Mouse (Mus musculus) midbrain, embryonic 10.5 days (tissue): Measurements from ENCODE around the gene Eno4. TPM values are rescaled to one million over a fixed set of nuclear protein-coding genes. Genes with fewer than 3 reads are reported as not detected.
A peak's percentile ranks its signal among the peaks of the same experiment; 100 is the strongest.

ENCODE experiments used
- DNase-seq: peaks from one replicate; pipeline ENCODE4 v3.0.0-alpha.2; 2017; ENCODE audit warnings: low spot score
- H3K27ac ChIP-seq: fragments of 300-500 bp; sonication (generic); replicated peaks from 2 replicates; pipeline ENCODE4 v1.5.1; 2016; ENCODE audit warnings: mild to moderate bottlenecking
- H3K27me3 ChIP-seq: fragments of 300-500 bp; sonication (generic); 2 replicates; pipeline ENCODE4 v1.6.1; 2016; ENCODE audit warnings: low read depth, mild to moderate bottlenecking; ENCODE audit not compliant: poor library complexity, severe bottlenecking
- H3K36me3 ChIP-seq: fragments of 300-500 bp; sonication (generic); 2 replicates; pipeline ENCODE4 v1.6.1; 2016; ENCODE audit warnings: mild to moderate bottlenecking, moderate library complexity
- H3K4me1 ChIP-seq: fragments of 300-500 bp; sonication (generic); 2 replicates; pipeline ENCODE4 v1.6.1; 2016
- H3K4me3 ChIP-seq: fragments of 300-500 bp; sonication (generic); 2 replicates; pipeline ENCODE4 v1.5.1; 2016; ENCODE audit warnings: mild to moderate bottlenecking, moderate library complexity
- H3K9me3 ChIP-seq: fragments of 300-500 bp; sonication (generic); replicated peaks from 2 replicates; pipeline ENCODE4 v1.6.1; 2016; ENCODE audit warnings: mild to moderate bottlenecking
- WGBS: fragments of 180-500 bp; shearing (Covaris S2); methylation state at CpG from one replicate; pipeline ENCODE4 v1.1.7; 2016; 5-methylcytosine and 5-hydroxymethylcytosine counted together
- polyA plus RNA-seq: library from polyadenylated mRNA; unstranded; fragments of >200 nt; fragmentation: Nextera tagmentation; extraction: Ambion mirVana; gene quantifications from 2 replicates; pipeline ENCODE4 v1.2.1, GENCODE M21; 2016

Gene Eno4
- polyA plus RNA-seq, 1 experiment from 2014 or later = 0.54 TPM

DNA sequence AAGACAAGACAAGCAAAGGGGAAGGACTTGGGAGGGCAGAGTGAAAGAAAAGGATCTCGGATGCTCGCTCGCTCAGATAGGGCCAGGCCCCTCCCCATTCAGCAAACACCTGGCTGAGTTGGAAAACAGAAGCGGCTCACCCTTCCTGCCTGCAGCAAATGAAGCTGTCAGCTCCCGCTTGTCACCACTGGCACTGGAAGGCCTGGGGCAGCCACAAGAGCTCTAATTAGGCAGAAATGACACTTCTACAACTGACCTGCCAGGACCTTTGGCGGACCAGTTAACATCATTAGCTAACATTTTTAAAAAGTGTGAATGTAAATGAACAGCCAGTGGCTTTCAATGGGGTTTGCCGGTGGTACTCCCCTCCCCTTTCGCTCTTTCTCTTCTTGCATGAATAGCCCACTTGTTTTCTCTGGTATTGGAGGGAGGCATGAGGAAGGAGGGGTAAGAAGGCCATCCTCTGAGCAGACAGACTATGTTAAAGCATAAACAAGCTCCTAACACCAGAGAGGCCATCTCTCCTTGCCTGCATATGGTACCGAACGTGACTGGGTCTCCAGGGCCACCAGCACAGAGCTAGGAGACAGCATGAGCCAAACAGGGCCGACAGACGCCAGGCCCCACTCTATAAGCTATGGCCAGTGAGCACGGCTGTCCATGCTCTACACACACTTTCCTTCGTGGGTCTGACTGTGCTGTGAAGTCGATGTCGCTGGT, 12.0 kb upstream of the Eno4 start:
- 17% methylated on average over 16 of the region's 16 CpGs for WGBS
- no peaks in the 10 kb centered on the region for H3K9me3 ChIP-seq
- peak; percentile 26 for DNase-seq
- H3K36me3 ChIP-seq = no peaks in the 10 kb centered on the region
- H3K27ac ChIP-seq = no peak overlapping the region
- H3K27me3 ChIP-seq = peaks cover 97% of the 10 kb centered on the region
- peak overlapping the region; percentile 16; the same call in 1 of the 2 replicates for H3K4me3 ChIP-seq
- peaks cover 33% of the 10 kb centered on the region for H3K4me1 ChIP-seq

DNA sequence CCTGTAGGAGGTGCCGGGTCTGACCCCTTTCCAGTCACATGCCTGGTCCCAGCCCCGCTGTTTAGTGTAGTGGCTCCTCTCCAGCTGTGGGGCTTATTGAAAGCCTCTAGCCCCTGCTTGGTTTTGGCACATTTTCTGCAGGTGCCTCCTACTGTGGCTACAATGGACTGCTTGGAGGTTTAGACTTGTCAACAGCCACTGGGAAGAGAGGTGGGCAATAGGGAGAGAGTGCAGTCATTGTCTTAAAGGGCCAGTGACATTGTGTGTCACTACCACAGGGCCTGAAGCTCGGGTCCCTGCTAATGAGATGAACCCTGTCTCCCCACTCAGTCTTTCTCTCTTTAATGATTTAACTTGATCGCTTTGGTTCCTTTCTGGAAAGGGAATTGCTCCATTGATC, 10.2 kb upstream of the Eno4 start:
- H3K9me3 ChIP-seq = no peaks in the 10 kb centered on the region
- peak; percentile 17 for DNase-seq
- 3% methylated on average over 4 of the region's 4 CpGs for WGBS
- H3K36me3 ChIP-seq = no peaks in the 10 kb centered on the region
- H3K4me1 ChIP-seq = peaks cover 40% of the 10 kb centered on the region
- H3K27ac ChIP-seq = no peak overlapping the region
- H3K4me3 ChIP-seq = no peak overlapping the region
- H3K27me3 ChIP-seq = peaks cover 100% of the 10 kb centered on the region

DNA sequence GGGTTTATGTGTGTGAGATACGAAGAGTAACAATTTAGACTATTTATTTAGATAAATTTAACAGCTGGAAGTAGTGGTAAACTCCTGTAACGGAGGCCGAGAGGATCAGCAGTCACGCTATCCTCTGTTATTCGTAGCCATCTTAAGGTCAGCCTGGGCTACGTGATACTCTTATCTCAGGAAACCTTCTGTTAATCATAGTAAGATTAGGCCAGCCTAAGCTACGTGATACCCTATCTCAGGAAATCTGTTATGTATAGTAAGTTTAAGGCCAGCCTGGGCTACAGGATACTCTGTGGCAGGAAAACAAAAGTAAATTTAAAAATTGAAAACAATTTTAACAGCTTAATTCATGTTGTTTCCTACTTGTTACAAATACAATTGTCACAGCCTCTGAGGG, 2.7 kb downstream of the Eno4 start:
- Histone ChIP-seq H3K4me3 (no peak overlapping the region), H3K27me3 (peaks cover 51% of the 10 kb centered on the region), H3K36me3 (no peaks in the 10 kb centered on the region), H3K9me3 (no peaks in the 10 kb centered on the region), H3K4me1 (peaks cover 20% of the 10 kb centered on the region), H3K27ac (no peak overlapping the region)
- DNase-seq = no peak
- WGBS = 86% methylated on average over 7 of the region's 7 CpGs

DNA sequence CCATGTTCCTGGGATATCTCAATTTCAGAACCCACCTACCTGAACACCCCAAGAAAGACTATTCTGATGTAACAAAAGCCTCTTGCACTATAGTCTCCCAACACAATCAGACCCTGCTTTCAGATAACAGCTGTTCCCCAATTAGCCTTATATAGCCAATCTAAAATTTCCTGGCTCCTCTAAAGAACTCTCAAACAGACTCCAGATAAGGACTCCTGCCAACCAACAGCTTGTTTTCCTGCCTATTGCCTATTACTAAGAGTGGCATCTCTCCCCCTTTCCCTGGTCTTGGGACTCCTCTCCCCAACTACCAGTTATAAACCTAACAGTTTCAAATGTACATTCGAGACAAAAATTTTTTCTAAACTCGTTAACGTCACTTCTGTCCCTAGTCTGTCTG, 8.3 kb downstream of the Eno4 start:
- Histone ChIP-seq H3K27me3 (peaks cover 73% of the 10 kb centered on the region), H3K4me3 (no peak overlapping the region), H3K36me3 (no peaks in the 10 kb centered on the region), H3K4me1 (no peaks in the 10 kb centered on the region), H3K9me3 (no peaks in the 10 kb centered on the region), H3K27ac (no peak overlapping the region)
- 94% methylated on average over 3 of the region's 3 CpGs for WGBS
- DNase-seq = no peak

DNA sequence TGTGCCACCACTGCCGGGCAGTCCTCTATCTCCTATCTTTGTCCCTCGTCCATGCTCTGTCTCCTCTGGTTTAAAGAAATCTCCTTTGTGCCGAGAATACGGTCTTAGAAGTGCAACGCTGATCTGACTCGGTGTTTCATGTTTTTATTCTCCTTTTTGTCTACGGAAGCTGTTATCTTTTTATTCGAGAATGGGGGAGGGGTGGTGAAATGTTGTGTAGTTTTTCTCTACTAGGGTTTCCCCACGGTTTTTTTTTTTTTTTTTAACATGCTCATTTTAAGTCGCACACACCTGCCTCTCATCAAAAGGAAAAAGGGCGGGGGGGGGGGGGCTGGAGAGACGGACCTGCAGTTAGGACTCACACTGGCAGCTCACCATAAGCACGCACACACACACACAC, 9.0 kb downstream of the Eno4 start:
- peaks cover 69% of the 10 kb centered on the region for H3K27me3 ChIP-seq
- 83% methylated on average over 10 of the region's 13 CpGs for WGBS

DNA sequence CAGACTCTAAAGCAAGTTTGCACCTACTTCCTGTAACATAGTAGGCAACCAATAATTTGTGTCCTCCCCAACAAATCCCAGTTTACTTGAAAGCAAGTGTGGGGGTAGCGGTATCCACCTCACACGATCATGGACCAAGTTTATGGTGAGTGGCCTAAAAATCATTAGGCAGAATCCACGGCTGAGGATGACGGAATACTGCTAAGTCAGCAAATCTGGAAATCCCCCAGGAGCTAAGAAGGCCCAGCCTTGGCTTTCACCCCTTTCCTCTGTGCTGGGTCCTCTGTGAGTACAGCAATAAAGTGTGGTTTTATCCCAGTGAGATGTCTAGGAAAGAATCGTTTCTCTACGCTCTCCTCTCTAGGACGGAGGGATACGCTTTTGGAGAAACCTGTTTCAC, 11.6 kb downstream of the Eno4 start:
- Histone ChIP-seq H3K4me1 (no peaks in the 10 kb centered on the region), H3K36me3 (no peaks in the 10 kb centered on the region), H3K4me3 (no peak overlapping the region), H3K27me3 (peaks cover 65% of the 10 kb centered on the region), H3K9me3 (no peaks in the 10 kb centered on the region), H3K27ac (no peak overlapping the region)
- 94% methylated on average over 8 of the region's 8 CpGs for WGBS
- no peak for DNase-seq

More for the DNA sequence above, 9.0 kb downstream of the Eno4 start:
- Histone ChIP-seq H3K27ac (no peak overlapping the region), H3K4me1 (no peaks in the 10 kb centered on the region), H3K36me3 (no peaks in the 10 kb centered on the region), H3K4me3 (no peak overlapping the region), H3K9me3 (no peaks in the 10 kb centered on the region)
- DNase-seq = no peak

DNA sequence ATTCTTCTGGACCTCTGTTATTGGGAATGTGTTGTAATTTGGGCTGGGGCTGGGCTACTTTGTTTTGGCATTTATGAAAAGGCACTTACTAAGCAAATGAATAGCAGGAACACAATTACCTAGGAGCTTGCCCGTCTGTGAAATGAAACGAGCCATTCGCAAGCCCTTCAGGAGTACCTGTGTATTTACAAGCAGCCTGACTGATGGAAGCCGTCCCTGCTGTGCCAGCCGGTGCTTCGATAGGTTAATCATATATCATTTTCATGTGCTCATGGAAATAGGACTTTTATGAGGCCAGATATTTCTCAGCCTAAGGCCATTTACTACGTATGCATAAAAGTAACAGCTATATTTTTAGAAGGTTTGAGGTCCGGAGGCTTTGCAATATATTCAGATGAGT, 19.8 kb downstream of the Eno4 start:
- DNase-seq = no peak
- peaks cover 84% of the 10 kb centered on the region for H3K27me3 ChIP-seq
- peaks cover 4% of the 10 kb centered on the region for H3K4me1 ChIP-seq
- H3K27ac ChIP-seq = no peak overlapping the region
- 87% methylated on average over 8 of the region's 8 CpGs for WGBS
- H3K36me3 ChIP-seq = no peaks in the 10 kb centered on the region
- H3K9me3 ChIP-seq = no peaks in the 10 kb centered on the region
- no peak overlapping the region for H3K4me3 ChIP-seq

DNA sequence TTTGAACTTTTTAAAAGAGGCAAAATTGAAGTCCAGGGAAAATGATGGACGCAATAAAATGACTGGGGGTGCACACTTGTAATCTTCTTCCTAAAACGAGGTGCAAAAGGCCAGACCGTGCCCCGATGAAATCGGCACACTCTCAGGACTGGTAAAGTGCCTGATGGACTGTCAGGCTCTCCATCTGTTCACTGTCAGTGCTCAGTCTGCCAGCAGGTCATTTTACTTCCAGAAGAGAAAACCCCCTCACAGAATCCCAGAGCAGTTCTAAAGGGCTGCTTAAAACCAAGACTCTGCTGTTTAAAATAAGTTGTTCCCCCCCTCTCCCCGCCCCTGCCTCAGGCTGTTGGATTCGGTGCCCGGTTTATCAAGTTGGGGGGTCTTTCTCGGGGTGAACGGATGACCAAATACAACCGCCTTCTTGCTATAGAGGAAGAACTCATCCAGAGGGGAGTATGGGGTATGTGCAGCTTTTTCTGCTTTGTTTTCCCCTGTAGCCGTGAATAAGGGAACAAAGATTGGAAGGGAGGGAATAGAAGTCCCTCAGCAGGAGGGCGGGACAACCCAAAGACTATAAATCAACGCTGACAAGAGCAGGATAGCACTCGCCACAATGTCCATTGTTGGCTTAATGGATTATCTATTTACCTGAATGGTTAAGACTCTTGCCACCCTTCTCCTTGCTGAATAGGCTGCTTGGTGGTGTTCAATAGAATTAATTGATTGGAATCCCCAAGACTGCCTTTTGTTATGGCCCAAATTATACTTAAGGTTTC, 25.7 kb downstream of the Eno4 start:
- Histone ChIP-seq H3K27ac (no peak overlapping the region), H3K9me3 (no peaks in the 10 kb centered on the region), H3K36me3 (no peaks in the 10 kb centered on the region), H3K4me3 (peak overlapping the region; percentile 28; the same call in 1 of the 2 replicates), H3K4me1 (peaks cover 20% of the 10 kb centered on the region), H3K27me3 (peaks cover 99% of the 10 kb centered on the region)
- peak; percentile 33 for DNase-seq
- 31% methylated on average over 15 of the region's 15 CpGs for WGBS

DNA sequence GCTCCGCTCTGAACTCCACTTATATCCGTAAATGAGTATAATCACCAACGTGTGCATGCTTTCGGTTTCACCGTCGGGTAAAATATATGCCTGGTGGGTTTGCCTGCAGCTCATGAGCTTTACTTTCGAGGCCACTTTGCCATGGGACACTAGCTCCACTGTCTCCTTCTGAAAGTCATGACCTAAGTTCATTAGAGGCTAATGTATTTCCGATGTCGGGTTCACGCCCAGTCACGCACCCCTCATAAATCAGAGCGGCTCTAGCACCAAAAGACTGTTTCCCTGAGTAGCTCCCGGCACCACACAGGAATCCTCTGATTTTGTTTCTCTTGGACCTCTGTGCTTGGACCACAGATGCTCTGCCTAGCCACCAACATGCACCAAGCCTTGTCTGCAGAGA, 27.6 kb downstream of the Eno4 start:
- H3K27me3 ChIP-seq = peaks cover 100% of the 10 kb centered on the region
- H3K27ac ChIP-seq = no peak overlapping the region
- no peak overlapping the region for H3K4me3 ChIP-seq
- H3K9me3 ChIP-seq = no peaks in the 10 kb centered on the region
- no peaks in the 10 kb centered on the region for H3K36me3 ChIP-seq
- WGBS = 89% methylated on average over 13 of the region's 13 CpGs
- H3K4me1 ChIP-seq = peaks cover 20% of the 10 kb centered on the region
- DNase-seq = no peak

DNA sequence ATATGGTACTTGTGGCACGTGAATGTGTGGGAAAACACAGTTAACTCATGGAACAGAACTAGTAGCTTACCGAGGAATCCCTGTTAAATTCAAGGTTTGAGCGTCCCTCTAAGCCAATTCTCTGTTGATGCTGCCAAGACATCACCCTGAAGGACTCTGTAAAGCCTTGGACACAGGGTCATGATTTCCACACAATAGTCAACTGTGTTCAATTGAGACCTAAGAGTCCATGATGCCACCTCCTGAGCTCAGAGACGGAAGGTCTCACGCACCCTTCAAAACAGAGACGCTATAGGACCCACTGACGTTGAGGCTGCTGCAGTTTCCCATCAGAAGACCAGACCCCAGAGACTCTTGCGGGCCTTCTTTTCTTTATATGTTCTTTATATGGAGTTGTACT, 30.9 kb downstream of the Eno4 start:
- DNase-seq = no peak
- H3K27me3 ChIP-seq = peaks cover 100% of the 10 kb centered on the region
- WGBS = 78% methylated on average over 8 of the region's 8 CpGs
- peaks cover 10% of the 10 kb centered on the region for H3K4me1 ChIP-seq
- no peaks in the 10 kb centered on the region for H3K9me3 ChIP-seq
- H3K36me3 ChIP-seq = no peaks in the 10 kb centered on the region
- H3K4me3 ChIP-seq = no peak overlapping the region
- no peak overlapping the region for H3K27ac ChIP-seq

DNA sequence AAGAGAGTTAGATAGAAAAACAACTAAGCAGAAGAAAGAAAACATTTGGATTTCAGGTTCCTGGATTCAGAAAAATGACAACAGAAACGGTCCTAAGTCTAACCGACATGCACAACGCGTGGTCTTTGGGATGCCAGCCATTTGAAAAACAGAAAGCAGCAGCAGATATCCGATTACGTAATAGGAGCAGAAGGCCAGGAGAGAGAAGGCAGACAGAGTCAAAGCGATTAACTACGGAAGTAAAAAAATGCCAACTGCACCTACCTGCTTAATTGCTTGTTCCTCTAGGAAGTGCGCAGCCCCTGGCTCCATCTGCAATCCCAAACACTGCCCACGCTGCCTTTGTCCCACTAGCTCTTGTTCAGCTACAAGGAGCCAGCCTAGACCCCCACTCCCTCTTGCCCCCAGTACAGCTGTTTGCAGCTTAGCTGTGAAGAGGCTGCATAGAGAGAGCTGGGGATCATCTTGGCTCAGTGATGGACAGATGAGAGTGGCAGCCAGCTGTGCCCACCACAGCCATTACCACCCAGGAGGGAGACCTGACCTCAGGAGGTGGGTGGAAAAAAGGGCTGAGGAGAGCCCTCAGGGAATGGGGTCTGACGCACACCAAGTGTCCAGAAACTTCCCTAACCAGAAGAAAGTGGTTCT, 32.1 kb downstream of the Eno4 start:
- no peak overlapping the region for H3K27ac ChIP-seq
- no peak for DNase-seq
- WGBS = 82% methylated on average over 11 of the region's 11 CpGs
- H3K27me3 ChIP-seq = peaks cover 100% of the 10 kb centered on the region
- no peaks in the 10 kb centered on the region for H3K9me3 ChIP-seq
- H3K4me3 ChIP-seq = no peak overlapping the region
- H3K4me1 ChIP-seq = peaks cover 18% of the 10 kb centered on the region
- H3K36me3 ChIP-seq = no peaks in the 10 kb centered on the region

DNA sequence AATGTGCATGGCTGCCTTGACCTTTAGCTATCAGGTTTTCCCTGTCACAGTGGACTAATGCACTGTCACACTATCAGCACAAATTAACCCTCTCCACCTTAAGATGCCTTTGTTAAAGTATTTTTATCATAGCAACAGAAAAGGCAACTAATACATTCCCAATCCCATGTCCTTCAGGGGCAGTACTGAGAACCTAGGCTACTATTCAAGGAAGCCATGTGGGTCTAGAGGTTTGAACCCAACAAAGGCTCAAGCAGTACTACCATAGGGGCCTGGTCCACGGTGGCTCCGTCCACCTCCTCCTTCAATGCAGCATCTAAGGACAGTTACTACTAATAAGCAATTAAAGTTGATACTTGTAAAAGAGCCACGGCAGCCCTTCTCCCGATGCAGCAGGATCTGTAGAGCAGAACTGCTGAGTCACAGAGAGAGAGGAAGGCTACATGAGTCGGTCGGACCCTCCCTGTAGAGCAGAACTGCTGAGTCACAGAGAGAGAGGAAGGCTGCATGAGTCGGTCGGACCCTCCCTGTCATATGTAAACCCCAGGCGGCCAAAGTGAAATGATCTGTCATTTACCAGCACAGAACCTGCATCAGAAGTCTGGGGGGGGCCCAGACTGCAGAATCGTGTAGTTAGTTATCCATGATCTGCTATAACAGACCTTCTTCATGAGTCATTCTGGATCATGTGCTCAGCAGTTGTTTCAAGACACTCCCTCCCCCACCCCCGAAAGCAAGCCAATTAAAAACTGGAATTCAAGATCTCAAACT, 35.4 kb downstream of the Eno4 start:
- H3K4me3 ChIP-seq = no peak overlapping the region
- peaks cover 100% of the 10 kb centered on the region for H3K27me3 ChIP-seq
- WGBS = 65% methylated on average over 11 of the region's 11 CpGs
- no peaks in the 10 kb centered on the region for H3K9me3 ChIP-seq
- no peak overlapping the region for H3K27ac ChIP-seq
- DNase-seq = no peak
- peaks cover 35% of the 10 kb centered on the region for H3K4me1 ChIP-seq
- no peaks in the 10 kb centered on the region for H3K36me3 ChIP-seq
